Mouse (Mus musculus): ENCODE data around the gene Dglucy.

DNA sequence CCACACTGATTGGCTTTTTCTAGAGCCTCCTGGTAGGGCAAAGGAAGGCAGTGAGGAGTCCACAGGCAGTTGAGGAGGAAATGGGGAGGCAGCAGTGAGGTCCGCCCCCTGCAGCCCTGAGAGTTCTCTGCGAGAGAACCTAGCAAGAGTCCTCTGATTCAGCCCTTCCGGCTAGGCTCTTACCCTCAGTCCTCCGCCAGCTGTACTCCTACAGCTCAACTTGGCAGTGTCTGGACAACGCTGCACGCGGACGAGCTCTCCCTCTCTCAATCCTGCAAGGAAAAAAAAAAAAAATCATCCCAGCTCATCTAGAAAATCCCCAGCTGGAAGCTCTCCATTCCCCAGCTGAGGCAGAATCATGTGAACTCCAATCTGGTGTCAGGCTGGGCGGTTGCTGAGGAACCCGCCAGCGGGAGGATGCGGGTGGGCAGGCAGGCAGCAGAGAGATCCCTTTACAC lies 109.0 kb downstream of the Dglucy start:
- TF ChIP-seq CTCF (IDR thresholded peaks at IDR 0.05; ENCODE audit: low read depth) (no peak), EP300 (IDR thresholded peaks at IDR 0.05; ENCODE audit: low read depth) (no peak)
